Mouse (Mus musculus) T-helper 2 cell (primary cell): ENCODE data around the gene Fam50b.

Source experiments
- in situ Hi-C: fragments of 300-600 bp; cut with MboI, MseI; formaldehyde crosslinking; loops from one replicate; pipeline ENCODE4 v1.15.1; 2025; ENCODE audit warnings: high pct_unique_total_duplicates

The Fam50b gene

DNA sequence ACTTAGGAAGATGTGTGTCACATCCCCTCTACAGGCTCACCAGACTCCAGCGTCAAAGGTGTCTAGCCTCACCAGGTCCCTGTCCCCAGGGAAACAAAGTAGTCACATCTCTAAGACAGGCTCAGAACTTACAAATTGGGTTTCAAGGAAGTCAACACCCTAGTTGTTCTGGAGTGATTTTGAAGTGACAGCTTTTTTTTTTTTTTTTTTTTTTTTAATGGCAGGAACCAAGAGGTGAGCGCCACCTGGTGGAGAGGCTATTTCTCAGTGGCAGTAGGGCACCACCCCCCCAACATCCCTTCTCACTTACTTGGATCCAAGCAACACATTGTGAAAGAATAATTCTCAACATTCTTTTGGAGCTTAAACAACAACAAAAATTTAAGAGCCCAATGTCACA is 59.2 kb downstream of the Fam50b start:
- in situ Hi-C loops = loop anchor here (5.0 kb wide), 1 partner anchor 147 kb away; no protein-coding TSS in a partner anchor

DNA sequence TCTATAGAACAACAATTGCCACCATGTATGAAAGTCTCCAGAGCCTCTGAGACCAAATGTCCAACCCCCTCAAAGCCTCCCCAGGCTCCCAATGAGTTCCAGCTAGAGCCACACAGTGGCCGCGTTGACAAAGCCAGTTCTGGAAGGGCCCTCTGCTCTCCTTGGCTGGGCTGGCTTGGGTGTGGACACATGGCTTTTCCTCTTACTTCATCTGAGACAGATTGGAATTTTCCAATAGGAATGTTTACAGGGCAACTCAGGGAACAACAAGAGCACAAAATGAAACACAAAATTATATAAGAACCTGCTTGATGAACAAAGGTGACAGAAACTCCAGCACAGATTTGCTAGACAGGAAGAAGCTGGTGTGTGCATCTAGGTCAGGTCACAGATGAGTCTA is 59.8 kb downstream of the Fam50b start:
- in situ Hi-C loops = loop anchor here (5.0 kb wide), 1 partner anchor 147 kb away; no protein-coding TSS in a partner anchor
